Mouse (Mus musculus) lung, embryonic 16.5 days (tissue): Measurements from ENCODE around the gene Iyd. TPM values are rescaled to one million over a fixed set of nuclear protein-coding genes. Genes with fewer than 3 reads are reported as not detected.

Experiments
- ATAC-seq: fragments of 200-750 bp; cut with Nextera tagmentation; 2 replicates; pipeline ENCODE4 v1.8.0; 2017; ENCODE audit warnings: low read depth, mild to moderate bottlenecking, moderate library complexity
- H3K27ac ChIP-seq: fragments of 300-500 bp; sonication (generic); 2 replicates; pipeline ENCODE4 v1.5.1; 2014; ENCODE audit warnings: mild to moderate bottlenecking, control low read depth, low read length
- H3K27me3 ChIP-seq: fragments of 300-500 bp; sonication (generic); 2 replicates; pipeline ENCODE4 v1.6.1; 2014; ENCODE audit warnings: low read depth, low read length, mixed read lengths; ENCODE audit not compliant: control insufficient read depth, insufficient read depth
- H3K36me3 ChIP-seq: fragments of 300-500 bp; sonication (generic); 2 replicates; pipeline ENCODE4 v1.6.1; 2014; ENCODE audit warnings: low read length; ENCODE audit not compliant: control insufficient read depth, insufficient read depth
- H3K4me1 ChIP-seq: fragments of 300-500 bp; sonication (generic); replicated peaks from 2 replicates; pipeline ENCODE4 v1.6.1; 2014; ENCODE audit warnings: low read length, mixed read lengths; ENCODE audit not compliant: control insufficient read depth, insufficient read depth
- H3K4me2 ChIP-seq: fragments of 300-500 bp; sonication (generic); 2 replicates; pipeline ENCODE4 v1.6.1; 2014; ENCODE audit warnings: low read depth, low read length, control low read depth
- H3K4me3 ChIP-seq: fragments of 300-500 bp; sonication (generic); 2 replicates; pipeline ENCODE4 v1.5.1; 2014; ENCODE audit warnings: mild to moderate bottlenecking, low read length, control low read depth
- H3K9ac ChIP-seq: fragments of 300-500 bp; sonication (generic); 2 replicates; pipeline ENCODE4 v1.6.1; 2014; ENCODE audit warnings: low read length, control low read depth
- H3K9me3 ChIP-seq: fragments of 300-500 bp; sonication (generic); 2 replicates; pipeline ENCODE4 v1.6.1; 2016; ENCODE audit warnings: low read length; ENCODE audit not compliant: control insufficient read depth
- WGBS: fragments of 180-500 bp; shearing (Covaris S2); extraction: QIAGEN DNeasy Blood & Tissue Kit; methylation state at CpG from one replicate; pipeline ENCODE4 v1.1.7; 2014; 5-methylcytosine and 5-hydroxymethylcytosine counted together
- polyA plus RNA-seq: library from polyadenylated mRNA; unstranded; fragments of >200 nt; fragmentation: Nextera tagmentation; extraction: Ambion mirVana; gene quantifications from 2 replicates; pipeline ENCODE4 v1.2.1, GENCODE M21; 2015

Iyd gene
- polyA plus RNA-seq, 1 experiment from 2014 or later: 2.2 TPM

DNA sequence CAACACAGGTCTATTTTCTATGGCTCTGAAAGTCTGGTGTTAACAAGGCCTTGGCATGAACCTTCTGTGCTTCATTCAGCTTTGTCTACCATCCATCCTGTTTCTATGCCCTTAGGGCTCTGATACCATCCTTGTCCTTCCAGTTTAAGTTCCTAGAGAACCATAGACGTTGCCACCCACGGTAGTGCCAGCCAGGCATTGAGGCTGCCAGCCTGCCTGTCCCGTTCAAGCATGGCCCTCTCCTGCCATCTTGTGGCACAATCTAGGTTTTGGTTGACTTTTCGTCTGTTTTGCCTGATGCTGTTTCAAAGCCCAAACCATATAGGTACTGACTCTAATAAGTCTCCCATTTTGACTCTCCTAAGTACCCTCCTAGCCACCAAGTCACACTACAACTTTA, 8.7 kb upstream of the Iyd start:
- no peak overlapping the region for H3K4me2 ChIP-seq
- H3K9ac ChIP-seq: no peak overlapping the region
- 2% methylated on average over 4 of the region's 4 CpGs for WGBS
- no peaks in the 10 kb centered on the region for H3K36me3 ChIP-seq
- no peaks in the 10 kb centered on the region for H3K9me3 ChIP-seq
- no peaks in the 10 kb centered on the region; the same call in 1 of the 2 replicates for H3K27me3 ChIP-seq
- H3K27ac ChIP-seq: no peak overlapping the region
- no peak overlapping the region for H3K4me3 ChIP-seq
- H3K4me1 ChIP-seq: peaks cover 3% of the 10 kb centered on the region; the same call in 1 of the 2 replicates
- peak; percentile 51; the same call in 1 of the 2 replicates for ATAC-seq

DNA sequence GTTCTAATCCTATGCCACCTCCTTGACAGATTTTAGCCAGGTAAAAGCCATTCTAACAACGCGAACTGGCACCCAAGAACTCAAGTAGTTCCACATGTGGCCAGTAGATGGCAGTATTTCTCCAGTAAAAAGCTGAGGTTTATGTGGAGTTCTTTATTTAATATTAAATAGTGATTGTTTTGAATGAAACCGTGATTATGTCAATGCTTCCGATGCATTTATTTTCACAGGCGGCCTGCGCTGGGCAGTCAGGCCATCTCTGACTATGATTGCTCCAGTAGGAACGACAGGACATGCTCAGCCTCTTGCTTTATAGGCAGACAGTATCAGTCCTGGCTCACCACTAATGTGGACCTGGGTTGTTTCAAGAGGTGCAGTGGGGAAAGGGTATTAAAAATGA, 5.6 kb upstream of the Iyd start:
- no peak overlapping the region for H3K9ac ChIP-seq
- no peaks in the 10 kb centered on the region for H3K9me3 ChIP-seq
- H3K4me1 ChIP-seq: peaks cover 3% of the 10 kb centered on the region; the same call in 1 of the 2 replicates

DNA sequence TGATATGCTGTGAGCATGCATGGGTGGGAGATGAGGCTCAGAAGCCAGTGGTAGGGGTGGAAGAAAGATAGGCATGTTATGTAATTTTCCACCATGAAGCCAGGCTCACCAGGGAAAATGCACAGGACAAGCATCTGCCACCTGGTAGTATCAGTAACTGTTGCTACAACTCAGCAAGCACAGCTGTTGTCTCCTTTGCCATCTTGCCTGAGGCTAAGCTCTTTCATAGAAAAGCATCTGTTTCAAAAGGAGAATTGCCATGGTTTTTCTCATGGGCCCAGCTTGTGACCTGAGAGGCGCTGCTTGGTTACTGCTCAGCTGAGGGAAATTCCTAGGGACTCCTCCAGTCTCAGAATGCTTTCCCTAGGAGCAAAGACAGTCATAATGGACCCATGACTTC, 3.7 kb upstream of the Iyd start:
- no peak overlapping the region for H3K9ac ChIP-seq
- no peak overlapping the region for H3K4me3 ChIP-seq
- no peaks in the 10 kb centered on the region for H3K9me3 ChIP-seq
- no peaks in the 10 kb centered on the region for H3K36me3 ChIP-seq
- no peak overlapping the region for H3K27ac ChIP-seq
- ATAC-seq: no peak
- WGBS: 87% methylated on average over 1 of the region's 1 CpGs
- no peak overlapping the region for H3K4me2 ChIP-seq
- H3K4me1 ChIP-seq: peaks cover 3% of the 10 kb centered on the region; the same call in 1 of the 2 replicates
- no peaks in the 10 kb centered on the region; the same call in 1 of the 2 replicates for H3K27me3 ChIP-seq

More for the DNA sequence above, 5.6 kb upstream of the Iyd start:
- Histone ChIP-seq H3K4me2 (peak overlapping the region; percentile 55), H3K27me3 (no peaks in the 10 kb centered on the region; the same call in 1 of the 2 replicates), H3K27ac (no peak overlapping the region), H3K36me3 (no peaks in the 10 kb centered on the region), H3K4me3 (0 out of 2 replicates have a peak overlapping the region, but pooled peaks have one; percentile 19)
- WGBS: 3% methylated on average over 7 of the region's 7 CpGs
- ATAC-seq: 0 out of 2 replicates have a peak, but pooled peaks have one; percentile 37

DNA sequence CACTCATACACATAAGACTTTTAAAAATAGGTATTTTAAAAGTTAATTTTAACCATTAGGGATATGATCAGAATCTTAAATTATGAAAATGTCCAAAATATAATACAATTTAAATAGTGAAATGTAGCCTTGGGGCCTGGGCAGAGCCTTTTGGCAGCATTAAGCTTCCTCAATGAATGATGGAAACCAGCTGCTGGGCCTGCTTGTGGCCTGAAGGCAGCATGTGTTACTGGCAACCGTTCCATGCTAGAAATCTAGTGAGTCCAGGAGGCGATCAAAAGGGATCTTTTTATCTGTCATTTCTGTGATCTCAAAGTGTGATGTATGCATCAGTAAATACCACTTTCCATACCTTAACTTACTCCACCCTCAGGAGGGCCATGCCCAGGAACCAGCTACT, 9.3 kb downstream of the Iyd start:
- Histone ChIP-seq H3K9ac (no peak overlapping the region), H3K27me3 (no peaks in the 10 kb centered on the region), H3K36me3 (no peaks in the 10 kb centered on the region), H3K4me2 (no peak overlapping the region), H3K4me1 (no peaks in the 10 kb centered on the region), H3K9me3 (no peaks in the 10 kb centered on the region), H3K4me3 (no peak overlapping the region), H3K27ac (no peak overlapping the region)
- ATAC-seq: peak; percentile 78; the same call in 1 of the 2 replicates
- WGBS: 44% methylated on average over 2 of the region's 2 CpGs

DNA sequence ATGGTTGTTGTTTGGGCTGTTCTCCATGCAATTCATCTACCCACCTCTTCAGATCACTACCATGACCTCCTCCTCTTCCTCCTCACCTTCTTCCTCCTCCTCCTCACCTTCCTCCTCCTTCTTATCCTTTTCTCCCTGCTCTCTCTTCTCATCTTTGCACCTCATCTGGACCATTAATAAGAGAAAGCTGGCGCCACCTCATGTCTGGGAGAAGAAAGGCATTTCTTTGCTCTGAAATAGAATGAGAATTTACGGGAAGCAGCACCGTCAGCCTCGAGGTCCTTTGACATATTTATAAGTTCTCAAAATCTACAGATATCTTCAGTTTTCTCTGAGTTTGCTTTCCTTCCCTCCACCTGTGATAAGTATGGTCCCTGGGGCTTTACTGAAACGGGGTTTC, 15.1 kb downstream of the Iyd start:
- H3K27ac ChIP-seq: no peak overlapping the region
- no peaks in the 10 kb centered on the region for H3K4me1 ChIP-seq
- no peaks in the 10 kb centered on the region for H3K36me3 ChIP-seq
- no peak overlapping the region for H3K9ac ChIP-seq
- WGBS: 49% methylated on average over 5 of the region's 5 CpGs
- ATAC-seq: no peak
- H3K4me3 ChIP-seq: no peak overlapping the region
- no peaks in the 10 kb centered on the region for H3K27me3 ChIP-seq
- no peaks in the 10 kb centered on the region for H3K9me3 ChIP-seq
- H3K4me2 ChIP-seq: no peak overlapping the region

DNA sequence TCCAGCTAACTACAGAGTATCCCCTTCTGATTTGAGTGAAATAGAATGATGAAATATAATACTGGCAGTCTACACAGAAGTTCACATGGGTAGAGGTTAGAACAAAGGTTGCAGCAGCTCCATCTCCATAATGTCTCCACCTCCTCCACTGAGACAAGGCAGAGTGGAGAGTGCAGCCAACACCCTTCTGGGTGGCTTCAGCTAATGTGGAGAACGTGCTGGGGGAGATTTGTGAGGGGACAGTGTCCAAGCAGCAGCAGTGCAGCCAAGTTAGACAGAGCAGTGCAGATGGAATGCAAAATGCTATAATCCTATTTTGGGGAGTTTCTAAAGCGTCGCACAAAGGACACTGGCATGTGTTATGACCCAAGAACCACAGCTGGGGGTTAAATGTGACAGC, 16.5 kb downstream of the Iyd start:
- Histone ChIP-seq H3K9me3 (no peaks in the 10 kb centered on the region), H3K4me2 (no peak overlapping the region), H3K4me1 (no peaks in the 10 kb centered on the region), H3K36me3 (no peaks in the 10 kb centered on the region), H3K4me3 (no peak overlapping the region), H3K27ac (no peak overlapping the region), H3K9ac (no peak overlapping the region), H3K27me3 (no peaks in the 10 kb centered on the region)
- 46% methylated on average over 3 of the region's 3 CpGs for WGBS
- peak; percentile 91 for ATAC-seq

DNA sequence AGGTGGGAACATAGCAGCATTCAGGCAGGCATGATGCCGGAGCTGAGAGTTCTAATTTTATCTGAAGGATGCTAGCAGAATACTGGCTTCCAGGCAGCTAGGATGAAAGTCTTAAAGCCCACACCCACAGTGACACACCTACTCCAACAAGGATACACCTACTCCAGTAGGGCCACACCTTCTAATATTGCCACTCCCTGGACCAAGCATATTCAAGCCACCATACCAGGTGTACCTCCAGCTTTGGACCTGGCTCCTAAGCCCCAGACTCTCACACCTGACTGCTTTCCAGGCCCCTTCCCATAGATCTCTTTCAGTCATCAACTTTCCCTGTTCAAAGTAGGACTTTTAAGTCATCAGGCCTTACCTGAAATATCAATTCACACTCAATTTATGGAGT, 19.1 kb downstream of the Iyd start:
- no peaks in the 10 kb centered on the region for H3K9me3 ChIP-seq
- WGBS: 97% methylated on average over 1 of the region's 1 CpGs

DNA sequence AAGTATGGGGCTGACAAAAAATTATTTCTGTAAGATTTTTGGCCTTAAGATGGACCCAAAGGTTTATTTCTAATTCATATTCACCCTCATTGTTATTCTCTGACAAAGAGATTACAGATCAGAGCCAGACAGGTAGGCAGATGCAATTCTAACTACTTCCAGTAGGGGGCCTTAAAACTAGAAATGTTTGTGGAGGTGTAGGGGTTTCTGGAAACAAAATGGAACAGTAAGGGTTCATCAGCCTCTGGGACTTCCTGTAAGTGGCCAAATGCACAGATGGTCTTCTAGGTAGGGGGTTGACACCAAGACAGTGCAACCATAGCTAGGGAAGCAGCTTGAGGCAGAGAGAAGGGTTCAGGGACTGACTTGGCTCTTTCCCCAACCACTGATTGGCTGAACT, 22.1 kb downstream of the Iyd start:
- H3K27ac ChIP-seq: no peak overlapping the region
- H3K9ac ChIP-seq: no peak overlapping the region
- ATAC-seq: no peak
- no peaks in the 10 kb centered on the region for H3K27me3 ChIP-seq
- H3K4me2 ChIP-seq: no peak overlapping the region
- no peaks in the 10 kb centered on the region for H3K4me1 ChIP-seq
- no peak overlapping the region for H3K4me3 ChIP-seq
- no peaks in the 10 kb centered on the region for H3K9me3 ChIP-seq
- no peaks in the 10 kb centered on the region for H3K36me3 ChIP-seq

More for the DNA sequence above, 19.1 kb downstream of the Iyd start:
- Histone ChIP-seq H3K27me3 (no peaks in the 10 kb centered on the region), H3K4me2 (no peak overlapping the region), H3K27ac (no peak overlapping the region), H3K4me3 (no peak overlapping the region), H3K9ac (no peak overlapping the region), H3K4me1 (no peaks in the 10 kb centered on the region), H3K36me3 (no peaks in the 10 kb centered on the region)
- no peak for ATAC-seq

DNA sequence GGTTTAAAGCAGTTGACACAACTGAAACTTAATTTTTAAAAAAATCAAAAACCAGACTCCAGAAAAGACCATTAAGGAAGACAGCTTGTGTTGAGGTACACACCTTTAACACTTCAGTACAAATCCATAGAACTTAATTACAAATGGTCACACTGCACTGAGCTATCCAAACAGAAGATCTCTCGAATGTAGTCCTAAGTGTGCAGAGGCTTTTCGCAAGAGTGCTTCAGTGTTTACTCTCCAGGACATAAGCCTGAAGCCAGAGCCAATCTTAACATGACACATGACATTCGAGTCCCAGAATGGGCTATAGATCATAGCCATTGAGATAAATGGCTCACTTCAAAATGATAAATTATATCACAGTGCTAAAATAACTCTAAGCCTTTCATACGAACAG, 25.1 kb downstream of the Iyd start:
- H3K9me3 ChIP-seq: no peaks in the 10 kb centered on the region
- ATAC-seq: no peak
- H3K36me3 ChIP-seq: no peaks in the 10 kb centered on the region
- H3K27ac ChIP-seq: no peak overlapping the region
- no peaks in the 10 kb centered on the region for H3K4me1 ChIP-seq
- H3K4me3 ChIP-seq: no peak overlapping the region
- 30% methylated on average over 4 of the region's 4 CpGs for WGBS
- no peak overlapping the region for H3K9ac ChIP-seq
- H3K27me3 ChIP-seq: no peaks in the 10 kb centered on the region
- H3K4me2 ChIP-seq: no peak overlapping the region

DNA sequence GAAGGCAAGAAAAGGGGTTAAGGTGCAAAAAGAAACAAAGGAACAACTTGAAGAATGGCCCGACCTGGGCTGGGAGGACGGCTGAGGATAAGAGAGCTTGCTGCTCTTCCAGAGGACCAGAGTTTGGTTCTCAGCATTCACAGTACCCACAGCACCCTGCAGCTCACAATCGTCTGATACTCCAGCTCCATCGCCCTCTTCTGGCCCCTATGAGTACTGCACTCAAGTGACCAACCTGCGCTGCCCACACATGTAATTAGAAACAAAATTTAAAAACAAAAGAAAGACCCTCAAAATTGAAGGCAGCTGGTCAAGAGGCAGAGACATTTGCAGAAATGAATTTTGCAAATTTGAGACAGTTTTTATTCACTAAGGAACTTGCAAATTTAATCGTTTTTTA, 27.8 kb downstream of the Iyd start:
- 68% methylated on average over 6 of the region's 6 CpGs for WGBS
- no peak for ATAC-seq
- no peak overlapping the region for H3K27ac ChIP-seq

More for the DNA sequence above, 27.8 kb downstream of the Iyd start:
- Histone ChIP-seq H3K4me2 (no peak overlapping the region), H3K4me1 (no peaks in the 10 kb centered on the region), H3K9ac (no peak overlapping the region), H3K36me3 (no peaks in the 10 kb centered on the region), H3K27me3 (no peaks in the 10 kb centered on the region), H3K4me3 (no peak overlapping the region), H3K9me3 (no peaks in the 10 kb centered on the region)
